Mouse (Mus musculus): ENCODE data around the gene Prr12. TPM values are rescaled to one million over a fixed set of nuclear protein-coding genes. Genes with fewer than 3 reads are reported as not detected.

Prr12 gene
- total and polyA plus RNA-seq, 2 experiments from 2014 or later: 9.2 to 14.0 TPM

DNA sequence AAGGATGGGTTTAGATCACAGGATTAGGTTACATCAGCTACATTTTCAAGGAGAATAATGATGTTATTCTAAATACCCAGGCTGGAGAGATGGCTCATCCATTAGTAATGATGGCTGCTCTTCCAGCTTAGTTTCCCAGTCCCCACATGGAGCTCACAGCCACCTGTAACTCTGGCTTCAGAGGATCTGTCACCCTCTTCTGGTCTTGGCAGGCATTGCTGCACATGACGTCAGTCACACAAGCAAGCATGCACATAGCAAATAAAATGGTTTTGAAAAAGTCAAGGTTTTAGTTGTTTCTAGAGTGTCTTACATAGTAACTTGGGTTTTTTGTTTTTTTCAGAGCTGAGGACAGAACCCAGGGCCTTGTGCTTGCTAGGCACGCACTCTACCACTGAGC is 19.5 kb upstream of the Prr12 start:
- DNase-seq (ENCODE audit: low spot score) (no peak), ATAC-seq (no peak)
- peak; percentile 62 for TF ChIP-seq CTCF (IDR thresholded peaks at IDR 0.05; ENCODE audit: low read depth)
- Histone ChIP-seq H3K9ac (replicated peaks; ENCODE audit: low read length) (no peak overlapping the region), H3K36me3 (ENCODE audit: insufficient read depth, low read length) (peaks cover 19% of the 10 kb centered on the region), H3K27me3 (ENCODE audit: insufficient read depth, low read length) (no peaks in the 10 kb centered on the region), H3K4me2 (ENCODE audit: low read depth, low read length) (no peak overlapping the region), H3K27ac (no peak overlapping the region), H3K4me3 (ENCODE audit: low read length) (no peak overlapping the region), H3K9me3 (ENCODE audit: low read length) (no peaks in the 10 kb centered on the region), H3K4me1 (ENCODE audit: insufficient read depth, low read length) (no peaks in the 10 kb centered on the region)
- 82% methylated on average over 2 of the region's 2 CpGs for WGBS

DNA sequence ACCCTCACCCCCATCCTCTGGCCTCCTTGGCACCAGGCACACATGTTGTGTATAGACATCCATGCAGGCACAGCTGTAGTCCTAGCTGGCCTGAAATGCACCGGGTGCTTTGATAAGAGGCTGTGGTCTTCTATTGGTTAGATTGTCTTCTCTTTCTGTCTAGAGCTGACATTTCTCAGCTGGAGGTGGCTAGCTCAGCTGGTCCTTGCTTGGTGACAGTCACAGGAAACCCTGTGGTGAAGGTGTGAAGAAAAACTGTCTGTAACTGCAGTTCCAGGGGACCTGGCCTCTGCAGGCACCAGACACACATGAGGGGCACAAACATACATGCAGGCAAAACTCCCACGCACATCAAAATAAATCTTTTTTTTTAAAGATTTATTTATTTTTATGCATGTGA is 17.0 kb upstream of the Prr12 start:
- WGBS: 95% methylated on average over 2 of the region's 2 CpGs
- Histone ChIP-seq H3K27ac (no peak overlapping the region), H3K4me3 (ENCODE audit: low read length) (no peak overlapping the region), H3K36me3 (ENCODE audit: insufficient read depth, low read length) (peaks cover 7% of the 10 kb centered on the region; the same call in 1 of the 2 replicates), H3K4me2 (ENCODE audit: low read depth, low read length) (no peak overlapping the region), H3K4me1 (ENCODE audit: insufficient read depth, low read length) (no peaks in the 10 kb centered on the region), H3K9me3 (ENCODE audit: low read length) (no peaks in the 10 kb centered on the region), H3K9ac (replicated peaks; ENCODE audit: low read length) (no peak overlapping the region), H3K27me3 (ENCODE audit: insufficient read depth, low read length) (no peaks in the 10 kb centered on the region)
- ATAC-seq: no peak
- DNase-seq (ENCODE audit: low spot score): no peak
- TF ChIP-seq CTCF (IDR thresholded peaks at IDR 0.05; ENCODE audit: low read depth): no peak

DNA sequence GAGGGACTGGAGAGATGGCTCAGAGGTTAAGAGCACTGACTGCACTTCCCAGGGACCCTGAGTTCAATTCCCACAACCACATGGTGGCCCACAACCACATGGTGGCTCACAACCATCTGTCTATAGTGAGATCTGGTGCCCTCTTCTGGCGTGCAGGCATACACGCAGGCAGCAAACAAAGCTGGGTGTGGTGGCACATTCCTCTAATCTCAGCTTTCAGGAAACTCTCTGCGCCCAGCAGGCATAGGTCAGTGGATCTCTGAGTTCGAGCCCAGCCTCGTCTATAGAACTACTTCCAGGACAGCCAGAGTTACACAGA is 15.3 kb upstream of the Prr12 start:
- 23% methylated on average over 5 of the region's 5 CpGs for WGBS
- DNase-seq (ENCODE audit: low spot score): peak; percentile 49

DNA sequence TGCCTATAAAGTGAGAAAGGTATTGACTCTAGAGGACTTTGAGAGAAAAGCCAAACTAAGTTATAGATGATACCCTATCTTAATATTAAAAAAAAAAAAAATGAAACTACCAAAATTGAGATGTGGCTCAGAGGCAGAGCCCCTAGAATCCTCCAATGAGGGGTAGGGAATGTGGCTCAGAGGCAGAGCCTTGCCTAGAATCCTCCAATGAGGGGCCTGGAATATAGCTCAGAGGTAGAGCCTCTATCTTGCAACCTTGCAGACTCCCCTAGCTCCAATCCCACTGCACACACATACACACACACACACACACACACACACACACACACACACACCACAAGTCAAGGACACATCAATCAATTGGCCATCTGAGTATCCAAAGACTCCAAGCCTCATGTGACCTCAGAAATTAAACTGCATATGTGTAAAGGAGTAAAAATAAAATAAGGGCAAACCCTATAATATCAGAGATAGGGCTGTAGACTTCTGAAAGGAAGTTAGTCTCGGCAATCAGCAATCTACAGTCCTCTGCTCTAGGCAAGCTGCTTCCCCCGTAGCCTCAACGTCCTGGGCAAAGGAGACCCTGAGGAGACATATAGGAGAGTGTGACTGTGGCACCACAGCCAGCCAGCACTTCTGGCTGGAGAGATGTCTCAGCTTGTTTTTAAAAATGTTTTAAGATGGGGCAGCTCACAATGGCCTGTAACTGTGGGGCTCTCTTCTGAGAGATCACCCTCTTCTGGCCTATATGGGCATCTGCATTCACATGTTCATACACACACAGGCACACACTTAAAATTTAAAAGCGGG is 14.7 kb upstream of the Prr12 start:
- Histone ChIP-seq H3K4me3 (ENCODE audit: low read length) (no peak overlapping the region), H3K27me3 (ENCODE audit: insufficient read depth, low read length) (no peaks in the 10 kb centered on the region), H3K9me3 (ENCODE audit: low read length) (no peaks in the 10 kb centered on the region), H3K9ac (replicated peaks; ENCODE audit: low read length) (no peak overlapping the region), H3K4me1 (ENCODE audit: insufficient read depth, low read length) (no peaks in the 10 kb centered on the region), H3K27ac (no peak overlapping the region), H3K36me3 (ENCODE audit: insufficient read depth, low read length) (no peaks in the 10 kb centered on the region), H3K4me2 (ENCODE audit: low read depth, low read length) (no peak overlapping the region)
- ATAC-seq: no peak
- 81% methylated on average over 4 of the region's 4 CpGs for WGBS
- DNase-seq (ENCODE audit: low spot score): no peak
- TF ChIP-seq CTCF (IDR thresholded peaks at IDR 0.05; ENCODE audit: low read depth): no peak

More for the DNA sequence above, 15.3 kb upstream of the Prr12 start:
- no peaks in the 10 kb centered on the region for H3K36me3 ChIP-seq (ENCODE audit: insufficient read depth, low read length)
- TF ChIP-seq CTCF (IDR thresholded peaks at IDR 0.05; ENCODE audit: low read depth): peak; percentile 78
- H3K4me1 ChIP-seq (ENCODE audit: insufficient read depth, low read length): no peaks in the 10 kb centered on the region
- H3K4me2 ChIP-seq (ENCODE audit: low read depth, low read length): no peak overlapping the region
- H3K27me3 ChIP-seq (ENCODE audit: insufficient read depth, low read length): no peaks in the 10 kb centered on the region
- H3K9ac ChIP-seq (replicated peaks; ENCODE audit: low read length): no peak overlapping the region
- 0 out of 2 replicates have a peak, but pooled peaks have one; percentile 21 for ATAC-seq
- no peak overlapping the region for H3K4me3 ChIP-seq (ENCODE audit: low read length)
- H3K9me3 ChIP-seq (ENCODE audit: low read length): no peaks in the 10 kb centered on the region
- H3K27ac ChIP-seq: no peak overlapping the region

DNA sequence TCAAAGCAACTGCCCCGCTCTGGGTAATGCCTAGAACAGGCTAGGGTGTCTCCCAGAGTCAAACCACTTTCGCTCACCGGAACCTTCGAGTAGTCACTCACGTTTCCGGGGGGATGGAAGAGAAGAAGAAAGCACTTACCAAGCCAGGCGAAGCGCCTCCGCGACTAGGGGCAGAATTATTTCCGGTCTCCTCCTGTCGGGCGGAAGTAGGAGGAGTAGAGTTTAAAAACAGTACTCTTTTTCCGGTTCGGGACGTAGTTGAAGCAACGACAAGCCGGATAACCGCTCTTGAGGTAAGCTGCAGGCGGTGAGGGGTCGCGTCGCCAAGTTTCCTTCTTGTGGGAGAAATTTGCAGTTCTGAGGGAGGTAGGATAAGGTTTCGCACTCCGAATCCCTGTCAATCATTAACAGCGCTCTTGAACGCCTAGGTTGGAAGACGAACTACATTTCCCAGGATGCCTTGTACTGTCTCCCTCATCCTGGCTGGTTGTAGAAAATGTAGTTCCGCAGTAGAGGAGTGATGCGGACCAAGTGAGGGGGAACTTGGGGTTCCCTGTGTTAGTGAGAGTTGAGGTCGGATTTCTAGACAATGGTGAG is 9.7 kb upstream of the Prr12 start, which contains the start of the genes Nosip and Prrg2:
Nosip (plus strand) TSS at position 191 of the 597 bp plus-strand sequence.
Prrg2 (minus strand) TSS at position 439 of the 597 bp plus-strand sequence.
- peaks cover 11% of the 10 kb centered on the region for H3K4me1 ChIP-seq (ENCODE audit: insufficient read depth, low read length)
- WGBS: under 1% methylated on average over 31 of the region's 31 CpGs
- peak within 1 kb of the TSS; percentile 47 for H3K9ac ChIP-seq (replicated peaks; ENCODE audit: low read length)
- H3K9me3 ChIP-seq (ENCODE audit: low read length): no peaks in the 10 kb centered on the region
- H3K36me3 ChIP-seq (ENCODE audit: insufficient read depth, low read length): no peaks in the 10 kb centered on the region
- no peaks in the 10 kb centered on the region for H3K27me3 ChIP-seq (ENCODE audit: insufficient read depth, low read length)
- ATAC-seq (peak; percentile 90), DNase-seq (ENCODE audit: low spot score) (peak; percentile 98)
- peak; percentile 48 for TF ChIP-seq CTCF (IDR thresholded peaks at IDR 0.05; ENCODE audit: low read depth)
- H3K4me3 ChIP-seq (ENCODE audit: low read length): peak within 1 kb of the TSS; percentile 54
- H3K4me2 ChIP-seq (ENCODE audit: low read depth, low read length): peak within 1 kb of the TSS; percentile 56
- peak within 1 kb of the TSS; percentile 85 for H3K27ac ChIP-seq

DNA sequence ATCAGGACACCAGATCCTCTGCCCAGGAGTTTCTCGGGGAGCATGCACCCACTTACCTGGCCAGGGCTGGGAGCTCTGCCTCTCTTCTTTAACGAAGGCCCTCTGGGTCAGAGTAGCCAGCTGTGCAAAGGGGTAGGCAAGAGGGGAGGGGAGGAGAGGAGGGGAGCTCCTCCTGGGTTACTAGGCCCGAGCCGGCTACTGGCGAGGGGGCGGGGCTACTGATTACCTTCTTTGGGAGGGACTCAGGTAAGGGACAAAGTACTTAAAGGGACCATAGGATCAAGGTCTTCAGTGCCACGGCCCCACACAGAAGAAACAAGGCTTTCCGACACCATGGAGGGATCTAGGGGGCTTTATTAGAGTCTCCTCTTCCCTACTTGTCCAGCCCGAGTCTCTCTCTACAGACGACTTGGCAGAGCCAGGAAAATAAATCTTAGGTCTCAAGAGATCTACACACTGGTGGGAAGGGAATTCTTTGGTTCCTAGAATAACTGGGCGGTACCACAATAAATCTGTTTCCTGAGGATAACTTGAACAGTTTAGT is 8.9 kb upstream of the Prr12 start:
- Histone ChIP-seq H3K27ac (peak overlapping the region; percentile 85; the same call in 1 of the 2 replicates), H3K4me1 (ENCODE audit: insufficient read depth, low read length) (peaks cover 11% of the 10 kb centered on the region), H3K9me3 (ENCODE audit: low read length) (no peaks in the 10 kb centered on the region), H3K36me3 (ENCODE audit: insufficient read depth, low read length) (no peaks in the 10 kb centered on the region), H3K4me2 (ENCODE audit: low read depth, low read length) (peak overlapping the region; percentile 56), H3K4me3 (ENCODE audit: low read length) (peak overlapping the region; percentile 54), H3K27me3 (ENCODE audit: insufficient read depth, low read length) (no peaks in the 10 kb centered on the region), H3K9ac (replicated peaks; ENCODE audit: low read length) (peak overlapping the region; percentile 47; the same call in 1 of the 2 replicates)
- ATAC-seq (no peak), DNase-seq (ENCODE audit: low spot score) (no peak)
- 17% methylated on average over 11 of the region's 11 CpGs for WGBS
- TF ChIP-seq CTCF (IDR thresholded peaks at IDR 0.05; ENCODE audit: low read depth): no peak

Data from hindbrain, postnatal 0 days (tissue).